Mouse (Mus musculus): Measurements from ENCODE around the gene Icmt. TPM values are rescaled to one million over a fixed set of nuclear protein-coding genes. Genes with fewer than 3 reads are reported as not detected.

The Icmt gene
- polyA plus RNA-seq, 2 experiments: 6.5 to 7.0 TPM

- peaks cover 16% of the 10 kb centered on the region for H3K27me3 ChIP-seq (ENCODE audit: control insufficient read depth, insufficient read depth, low read length)
- 73% methylated on average over 9 of the region's 9 CpGs for WGBS (ENCODE audit: insufficient replicate concordance)
- H3K36me3 ChIP-seq (replicated peaks; ENCODE audit: control insufficient read depth, insufficient read depth, low read depth): no peaks in the 10 kb centered on the region; the same call in 1 of the 2 replicates
- H3K4me1 ChIP-seq (replicated peaks; ENCODE audit: control insufficient read depth in 2 of 2, insufficient read depth in 2 of 2, low read length in 1 of 2): no peaks in the 10 kb centered on the region
- no peak for DNase-seq (ENCODE audit: low read depth in 3 of 3, low spot score in 3 of 3)
- ATAC-seq (ENCODE audit: insufficient read depth): no peak
- H3K4me2 ChIP-seq (ENCODE audit: low read depth): no peak overlapping the region
- no peaks in the 10 kb centered on the region for H3K9me3 ChIP-seq (ENCODE audit: control insufficient read depth, low read length)
- TF ChIP-seq EP300 (IDR thresholded peaks at IDR 0.05; ENCODE audit: low read depth): no peak
- TF ChIP-seq CTCF (IDR thresholded peaks at IDR 0.05; ENCODE audit: low read depth): no peak
- H3K27ac ChIP-seq: no peak overlapping the region
- no peak overlapping the region for H3K4me3 ChIP-seq (ENCODE audit: insufficient read depth in 1 of 2, low read depth in 2 of 2, low read length in 2 of 2)
- no peak overlapping the region for H3K9ac ChIP-seq (replicated peaks)
These were observed 10.5 kb downstream of the Icmt start for GRCm38 (mm10) chr4:152307542-152307941.

- no peak overlapping the region for H3K4me3 ChIP-seq (ENCODE audit: insufficient read depth in 1 of 2, low read depth in 2 of 2, low read length in 2 of 2)
- no peak overlapping the region for H3K9ac ChIP-seq (replicated peaks)
- TF ChIP-seq EP300 (IDR thresholded peaks at IDR 0.05; ENCODE audit: low read depth): no peak
- TF ChIP-seq CTCF (IDR thresholded peaks at IDR 0.05; ENCODE audit: low read depth): no peak
- H3K4me2 ChIP-seq (ENCODE audit: low read depth): 0 out of 2 replicates have a peak overlapping the region, but pooled peaks have one; percentile 3
- ATAC-seq (ENCODE audit: insufficient read depth) (no peak), DNase-seq (ENCODE audit: low read depth in 3 of 3, low spot score in 3 of 3) (no peak)
- H3K27me3 ChIP-seq (ENCODE audit: control insufficient read depth, insufficient read depth, low read length): peaks cover 62% of the 10 kb centered on the region
- no peaks in the 10 kb centered on the region for H3K9me3 ChIP-seq (ENCODE audit: control insufficient read depth, low read length)
- WGBS (ENCODE audit: insufficient replicate concordance): 5% methylated on average over 14 of the region's 14 CpGs
- no peaks in the 10 kb centered on the region for H3K36me3 ChIP-seq (replicated peaks; ENCODE audit: control insufficient read depth, insufficient read depth, low read depth)
- no peak overlapping the region for H3K27ac ChIP-seq
- H3K4me1 ChIP-seq (replicated peaks; ENCODE audit: control insufficient read depth in 2 of 2, insufficient read depth in 2 of 2, low read length in 1 of 2): no peaks in the 10 kb centered on the region
These were observed 15.2 kb downstream of the Icmt start for GRCm38 (mm10) chr4:152312186-152312585.

GRCm38 (mm10) chr4:152313211-152313632 lies 16.2 kb downstream of the Icmt start:
- Histone ChIP-seq H3K27me3 (ENCODE audit: control insufficient read depth, insufficient read depth, low read length) (peaks cover 62% of the 10 kb centered on the region), H3K9ac (replicated peaks) (no peak overlapping the region)
- DNase-seq (ENCODE audit: low read depth in 3 of 3, low spot score in 3 of 3): no peak

GRCm38 (mm10) chr4:152313934-152314333 lies 16.9 kb downstream of the Icmt start:
- H3K27ac ChIP-seq: no peak overlapping the region
- ATAC-seq (ENCODE audit: insufficient read depth): no peak
- H3K4me1 ChIP-seq (replicated peaks; ENCODE audit: control insufficient read depth in 2 of 2, insufficient read depth in 2 of 2, low read length in 1 of 2): no peaks in the 10 kb centered on the region
- H3K27me3 ChIP-seq (ENCODE audit: control insufficient read depth, insufficient read depth, low read length): peaks cover 62% of the 10 kb centered on the region
- H3K36me3 ChIP-seq (replicated peaks; ENCODE audit: control insufficient read depth, insufficient read depth, low read depth): no peaks in the 10 kb centered on the region
- TF ChIP-seq EP300 (IDR thresholded peaks at IDR 0.05; ENCODE audit: low read depth) (no peak), CTCF (IDR thresholded peaks at IDR 0.05; ENCODE audit: low read depth) (peak; percentile 16; the same call in 1 of the 2 replicates)
- H3K9ac ChIP-seq (replicated peaks): no peak overlapping the region
- no peak overlapping the region for H3K4me2 ChIP-seq (ENCODE audit: low read depth)
- no peaks in the 10 kb centered on the region for H3K9me3 ChIP-seq (ENCODE audit: control insufficient read depth, low read length)
- no peak overlapping the region for H3K4me3 ChIP-seq (ENCODE audit: insufficient read depth in 1 of 2, low read depth in 2 of 2, low read length in 2 of 2)
- no peak for DNase-seq (ENCODE audit: low read depth in 3 of 3, low spot score in 3 of 3)

More at GRCm38 (mm10) chr4:152313211-152313632, 16.2 kb downstream of the Icmt start:
- no peaks in the 10 kb centered on the region for H3K4me1 ChIP-seq (replicated peaks; ENCODE audit: control insufficient read depth in 2 of 2, insufficient read depth in 2 of 2, low read length in 1 of 2)
- peak overlapping the region; percentile 3 to 20; a peak in 1 of 4 replicates for H3K4me3 ChIP-seq (ENCODE audit: insufficient read depth in 1 of 2, low read depth in 2 of 2, low read length in 2 of 2)
- H3K36me3 ChIP-seq (replicated peaks; ENCODE audit: control insufficient read depth, insufficient read depth, low read depth): no peaks in the 10 kb centered on the region
- ATAC-seq (ENCODE audit: insufficient read depth): peak; percentile 12; the same call in 1 of the 2 replicates
- WGBS (ENCODE audit: insufficient replicate concordance): under 1% methylated on average over 29 of the region's 29 CpGs
- TF ChIP-seq EP300 (IDR thresholded peaks at IDR 0.05; ENCODE audit: low read depth): no peak
- TF ChIP-seq CTCF (IDR thresholded peaks at IDR 0.05; ENCODE audit: low read depth): no peak
- H3K4me2 ChIP-seq (ENCODE audit: low read depth): peak overlapping the region; percentile 1; the same call in 1 of the 2 replicates
- no peaks in the 10 kb centered on the region for H3K9me3 ChIP-seq (ENCODE audit: control insufficient read depth, low read length)
- no peak overlapping the region for H3K27ac ChIP-seq

- H3K9ac ChIP-seq (replicated peaks): no peak overlapping the region
- H3K9me3 ChIP-seq (ENCODE audit: control insufficient read depth, low read length): no peaks in the 10 kb centered on the region
- H3K4me3 ChIP-seq (ENCODE audit: insufficient read depth in 1 of 2, low read depth in 2 of 2, low read length in 2 of 2): no peak overlapping the region
- H3K4me1 ChIP-seq (replicated peaks; ENCODE audit: control insufficient read depth in 2 of 2, insufficient read depth in 2 of 2, low read length in 1 of 2): no peaks in the 10 kb centered on the region
- H3K27ac ChIP-seq: no peak overlapping the region
- no peak for TF ChIP-seq EP300 (IDR thresholded peaks at IDR 0.05; ENCODE audit: low read depth)
- TF ChIP-seq CTCF (IDR thresholded peaks at IDR 0.05; ENCODE audit: low read depth): no peak
- ATAC-seq (ENCODE audit: insufficient read depth) (no peak), DNase-seq (ENCODE audit: low read depth in 3 of 3, low spot score in 3 of 3) (no peak)
- no peak overlapping the region; the same call in 1 of the 2 replicates for H3K4me2 ChIP-seq (ENCODE audit: low read depth)
- no peaks in the 10 kb centered on the region for H3K36me3 ChIP-seq (replicated peaks; ENCODE audit: control insufficient read depth, insufficient read depth, low read depth)
- peaks cover 62% of the 10 kb centered on the region for H3K27me3 ChIP-seq (ENCODE audit: control insufficient read depth, insufficient read depth, low read length)
- 1% methylated on average over 43 of the region's 43 CpGs for WGBS (ENCODE audit: insufficient replicate concordance)
These were observed 18.6 kb downstream of the Icmt start for GRCm38 (mm10) chr4:152315498-152316213.

All from liver, embryonic 14.5 days (tissue).